Mouse (Mus musculus) right cerebral cortex, postnatal 25 days (tissue): ENCODE results near the gene Asap2.
A peak's percentile ranks its signal among the peaks of the same experiment; 100 is the strongest.

Experiments
- DNase-seq: peaks from one replicate; pipeline ENCODE4 v3.0.0; 2022

Gene Asap2

DNA sequence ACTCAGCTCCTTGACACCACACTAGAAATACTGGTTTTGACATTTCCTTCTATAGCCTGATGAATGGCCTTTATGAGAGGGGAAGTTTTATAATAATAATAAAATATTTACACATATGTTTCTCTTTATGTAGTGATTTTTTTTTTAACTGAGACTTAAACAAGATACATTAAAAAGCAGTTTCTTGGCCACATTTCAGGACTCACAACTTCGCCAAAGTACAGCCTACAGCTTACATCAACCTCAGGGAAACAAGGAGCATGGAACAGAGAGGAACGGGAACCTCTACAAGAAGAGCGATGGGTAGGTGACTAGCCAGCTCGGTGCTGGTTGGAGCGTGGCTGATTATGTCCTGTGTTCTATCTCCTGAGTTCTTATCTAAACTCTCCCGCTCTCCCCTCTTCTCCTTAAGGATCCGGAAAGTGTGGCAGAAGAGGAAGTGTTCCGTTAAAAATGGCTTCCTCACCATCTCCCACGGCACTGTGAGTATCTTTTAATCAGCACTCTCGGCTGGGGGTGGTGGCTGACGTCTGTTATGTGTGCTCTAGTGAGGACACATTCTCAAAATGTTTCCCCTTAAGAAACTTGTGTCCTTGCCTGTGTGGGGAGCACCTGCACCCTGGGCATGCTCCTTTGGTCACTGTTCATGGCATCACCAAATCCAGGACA is 227.7 kb downstream of the Asap2 start:
- no peak for DNase-seq

DNA sequence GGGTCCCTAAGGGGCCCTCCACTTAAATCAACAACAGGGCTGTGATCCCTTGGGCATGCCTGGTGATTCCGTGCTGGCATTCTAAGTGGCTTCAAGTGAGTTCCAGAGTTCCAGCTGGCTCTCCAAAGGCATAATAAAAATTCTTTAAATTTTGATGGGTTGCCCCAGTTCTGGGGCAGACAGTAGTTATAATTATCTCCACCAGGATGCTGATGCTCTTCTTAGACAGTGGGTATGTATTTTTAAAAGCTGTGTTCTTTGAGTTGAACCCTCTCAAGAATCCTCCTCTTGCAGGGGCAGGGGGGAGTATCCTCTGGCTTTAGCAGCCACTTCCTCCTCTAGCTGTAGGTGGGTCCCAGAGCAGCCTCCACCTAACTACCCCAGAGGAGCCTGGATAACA is 230.3 kb downstream of the Asap2 start:
- DNase-seq, result no peak

DNA sequence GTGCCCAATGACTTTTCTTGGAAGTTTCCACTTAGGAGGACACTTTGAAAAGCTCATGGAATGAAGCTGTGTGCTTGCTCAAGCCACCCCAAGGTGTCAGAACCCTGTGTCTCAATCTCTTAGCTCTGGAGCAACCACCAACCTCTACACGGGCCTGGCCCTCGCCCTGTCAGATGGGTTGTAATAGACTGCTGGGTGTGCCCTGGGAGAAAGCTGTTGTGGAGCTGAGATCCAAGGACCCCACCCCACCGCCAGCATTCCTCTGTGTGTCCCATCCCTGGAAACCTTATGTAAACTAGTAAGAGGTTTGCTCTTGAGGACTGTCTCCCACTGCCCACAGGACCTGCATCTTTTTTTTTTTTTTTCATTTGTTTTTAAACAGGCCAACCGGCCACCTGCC is 233.7 kb downstream of the Asap2 start:
- DNase-seq, result no peak

DNA sequence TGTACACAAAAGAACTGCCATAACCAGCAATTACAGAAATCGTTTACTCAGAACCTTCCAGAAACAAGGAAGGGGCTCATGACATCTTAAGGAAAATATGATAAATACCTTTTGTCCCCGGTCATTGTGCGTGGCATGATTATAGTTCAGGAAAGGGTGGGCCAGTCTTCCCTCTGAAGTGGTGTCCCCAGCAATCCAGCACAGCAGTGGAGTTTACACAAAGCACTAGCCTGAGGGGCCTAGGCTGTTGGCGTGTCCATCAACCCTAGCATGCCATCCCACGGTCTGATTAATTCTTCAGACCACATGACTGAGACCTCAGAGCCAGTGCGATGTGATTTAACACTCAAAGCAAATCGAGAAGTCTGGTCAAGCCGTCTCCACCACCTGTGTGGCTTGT is 235.1 kb downstream of the Asap2 start:
- no peak for DNase-seq

DNA sequence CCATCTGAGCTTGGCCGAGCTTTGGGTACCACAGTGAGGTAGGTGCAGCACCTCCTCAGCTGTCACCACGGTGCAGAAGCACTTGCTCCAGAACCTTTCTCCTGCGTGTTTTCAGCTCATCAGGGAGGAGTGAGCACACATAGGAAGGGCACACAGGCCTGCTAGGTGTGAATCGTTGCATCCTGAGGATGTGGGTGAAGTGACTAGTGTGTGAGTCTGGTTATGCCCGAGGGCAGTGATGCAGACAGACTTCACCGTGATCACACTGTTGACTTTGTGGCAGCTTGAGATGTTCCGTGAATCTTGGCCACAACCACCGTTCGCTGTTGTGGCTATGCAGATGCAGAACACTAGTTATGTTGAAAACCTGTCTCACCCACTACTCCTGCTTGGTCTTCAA is 236.1 kb downstream of the Asap2 start:
- DNase-seq, result no peak

DNA sequence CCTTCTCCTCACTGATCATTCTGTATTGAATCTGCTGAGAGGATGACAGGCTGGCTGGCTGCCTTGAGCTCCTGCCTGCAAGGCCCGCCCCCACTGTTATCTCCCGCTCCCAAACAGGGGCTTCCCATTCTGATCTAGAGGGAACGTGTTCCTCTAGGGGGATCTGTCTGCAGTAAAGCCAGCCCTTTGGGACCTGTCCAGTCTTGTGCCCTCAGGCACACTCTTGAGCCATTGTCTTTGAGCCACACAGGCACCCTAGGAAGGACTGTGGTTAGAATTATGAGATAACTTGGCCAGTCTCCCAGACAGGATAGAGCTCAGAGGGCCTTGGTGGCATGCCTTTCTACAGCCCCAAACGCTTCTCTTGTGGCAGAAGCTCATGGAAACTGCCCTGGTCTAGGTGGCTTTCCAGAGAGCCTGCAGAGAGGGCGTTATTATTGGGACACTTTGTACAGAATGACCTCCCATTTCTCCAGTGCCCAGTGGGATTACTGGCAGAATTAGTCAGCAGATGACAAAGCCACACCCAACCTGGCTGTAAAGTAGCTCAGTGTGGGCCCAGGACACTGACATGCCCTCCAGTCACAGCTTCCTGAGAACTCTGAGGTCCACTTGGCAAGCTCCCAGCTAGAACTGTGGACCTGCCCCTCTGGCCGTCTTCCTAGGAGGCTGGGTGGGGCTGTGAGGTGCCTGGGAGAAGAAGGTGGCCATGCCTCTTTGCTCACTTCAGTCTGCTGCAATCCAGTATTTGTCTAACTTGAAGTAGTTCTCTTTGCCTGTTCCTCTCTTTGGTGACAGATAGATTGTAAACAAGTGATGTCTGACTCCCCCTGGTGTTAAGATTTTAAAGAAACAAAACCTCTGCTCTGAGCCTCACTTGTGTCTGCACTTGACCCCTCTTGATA is 237.1 kb downstream of the Asap2 start:
- DNase-seq, result no peak

DNA sequence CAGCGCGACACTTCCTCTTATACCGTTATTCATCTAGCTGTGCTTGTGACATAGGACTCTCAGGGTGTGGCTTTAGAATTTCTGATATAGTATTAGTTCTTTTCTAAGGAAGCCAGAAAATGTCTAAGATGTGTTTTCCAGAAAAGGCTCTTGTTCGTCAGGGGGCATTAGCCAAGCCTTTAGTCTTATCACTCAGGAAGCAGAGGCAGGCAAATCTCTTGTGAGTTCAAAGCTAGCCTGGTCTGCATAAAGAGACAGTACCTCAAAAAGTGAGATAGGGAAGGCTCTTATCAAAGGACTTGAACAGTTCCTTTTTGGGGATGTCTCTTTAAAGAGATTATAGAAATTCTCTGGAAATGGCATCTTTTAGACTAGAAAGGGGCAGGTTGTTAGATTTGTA is 238.4 kb downstream of the Asap2 start:
- DNase-seq, result no peak

DNA sequence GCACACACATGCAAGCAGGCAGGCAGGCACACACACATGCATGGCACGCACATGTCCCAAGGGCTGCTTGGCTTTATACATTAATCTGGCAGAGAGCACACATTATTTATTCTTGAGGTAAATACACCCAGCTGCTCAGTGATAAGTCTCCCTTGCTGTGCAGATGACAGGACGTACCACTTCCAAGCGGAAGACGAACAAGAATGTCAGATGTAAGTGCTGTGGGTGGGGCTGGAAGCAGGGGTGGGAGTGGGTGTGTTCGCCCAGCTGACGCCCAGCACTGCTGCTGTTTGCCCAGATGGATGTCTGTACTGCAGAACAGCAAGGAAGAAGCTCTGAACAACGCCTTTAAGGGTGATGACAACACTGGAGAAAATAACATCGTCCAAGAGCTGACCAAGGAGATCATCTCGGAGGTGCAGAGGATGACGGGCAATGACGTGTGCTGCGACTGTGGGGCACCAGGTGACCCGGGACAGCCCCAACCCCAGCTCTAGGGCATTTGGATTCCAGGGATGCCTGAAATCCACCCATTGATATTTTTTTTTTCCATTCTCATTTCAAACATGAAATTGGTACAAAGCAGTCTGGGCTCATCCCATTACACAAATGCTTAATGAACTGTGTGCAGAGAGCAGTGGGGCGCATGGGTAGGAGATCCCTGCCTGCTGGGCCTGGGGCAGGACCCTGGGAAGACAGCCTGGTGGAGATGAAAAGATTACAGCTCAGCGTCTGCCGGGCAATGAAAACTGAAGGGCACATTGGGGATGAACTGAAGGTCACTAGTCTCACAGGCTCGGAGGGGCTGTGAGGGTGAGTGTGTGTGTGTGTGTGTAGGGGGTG is 239.0 kb downstream of the Asap2 start:
- DNase-seq, result peak; percentile 26

DNA sequence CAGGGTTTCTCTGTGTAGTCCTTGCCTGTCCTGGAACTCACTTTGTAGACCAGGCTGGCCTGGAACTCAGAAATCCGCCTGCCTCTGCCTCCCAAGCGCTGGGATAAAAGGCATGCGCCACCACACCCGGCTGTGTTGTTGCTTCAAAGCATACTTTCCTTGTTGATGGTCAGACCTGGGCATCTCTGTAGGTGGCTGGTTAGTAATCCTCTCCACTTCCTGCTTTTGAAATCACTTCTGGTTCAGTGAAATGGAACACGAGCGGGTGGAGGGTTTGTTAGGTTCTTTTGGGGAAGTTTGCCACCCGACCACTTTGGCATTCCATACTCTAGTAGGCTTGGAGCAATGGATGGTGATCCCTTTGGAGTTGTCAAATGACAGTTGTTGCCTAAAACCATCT is 243.5 kb downstream of the Asap2 start:
- DNase-seq, result no peak

DNA sequence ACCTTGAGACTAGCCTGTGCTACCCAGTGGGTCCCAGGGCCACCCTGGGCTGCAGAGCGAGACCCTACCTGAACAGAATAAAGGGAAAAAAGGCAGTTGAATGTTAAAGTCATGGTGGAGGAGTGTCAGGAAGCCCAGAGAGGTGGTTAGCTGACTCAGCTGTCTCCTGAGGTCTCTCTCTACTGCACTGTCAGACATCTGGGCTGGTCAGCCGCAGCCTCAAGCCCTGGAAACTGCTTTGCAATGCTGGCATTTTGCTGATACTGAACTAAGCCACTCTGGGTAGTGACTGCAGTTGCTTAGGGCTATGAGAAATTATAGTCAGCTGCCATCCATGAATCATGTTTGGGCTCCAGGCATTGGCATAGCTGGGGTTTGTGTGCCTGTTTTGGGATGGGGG is 244.3 kb downstream of the Asap2 start:
- DNase-seq, result no peak

DNA sequence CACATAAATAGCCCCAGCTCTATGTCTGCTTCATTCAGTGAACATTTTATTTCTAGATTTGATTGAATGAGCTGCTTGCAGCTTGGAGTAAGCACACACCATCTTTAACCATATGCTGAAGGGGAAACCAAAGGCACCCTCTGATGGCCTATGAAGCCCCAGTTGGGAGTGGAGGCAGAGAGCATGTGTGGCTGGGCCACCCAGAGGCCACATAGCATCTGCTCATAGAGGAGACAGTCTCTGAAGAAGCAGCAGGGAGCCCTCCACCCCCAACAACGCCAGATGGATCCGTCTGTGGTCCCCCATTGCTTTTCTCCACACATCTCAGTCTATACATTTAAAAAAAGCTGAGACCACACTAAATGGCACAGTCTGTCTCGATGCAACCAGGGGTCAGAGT is 251.7 kb downstream of the Asap2 start:
- no peak for DNase-seq

DNA sequence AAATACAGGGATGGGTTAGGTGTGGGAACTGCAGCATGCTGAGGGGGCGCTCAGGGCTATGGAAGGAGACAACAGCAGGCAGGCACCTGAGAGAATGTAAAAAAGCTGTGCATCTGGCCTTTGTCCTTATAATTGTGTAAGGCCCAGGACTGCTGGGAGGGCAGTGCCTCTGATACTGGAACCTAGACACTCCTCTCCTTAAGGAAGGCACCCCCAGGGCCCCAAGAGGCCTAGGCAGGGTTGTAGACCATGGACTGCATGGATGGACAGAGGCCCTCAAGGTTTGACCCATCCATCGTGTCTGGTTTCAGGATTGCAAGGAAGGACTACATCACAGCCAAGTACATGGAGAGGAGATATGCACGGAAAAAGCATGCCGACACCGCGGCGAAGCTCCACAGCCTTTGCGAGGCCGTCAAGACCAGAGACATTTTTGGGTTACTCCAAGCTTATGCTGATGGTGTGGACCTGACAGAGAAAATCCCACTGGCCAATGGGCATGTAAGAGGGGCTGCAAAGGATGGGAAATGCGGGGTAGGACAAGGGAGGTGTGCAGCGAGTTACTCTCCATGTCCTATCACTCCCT is 254.2 kb downstream of the Asap2 start:
- DNase-seq, result no peak

DNA sequence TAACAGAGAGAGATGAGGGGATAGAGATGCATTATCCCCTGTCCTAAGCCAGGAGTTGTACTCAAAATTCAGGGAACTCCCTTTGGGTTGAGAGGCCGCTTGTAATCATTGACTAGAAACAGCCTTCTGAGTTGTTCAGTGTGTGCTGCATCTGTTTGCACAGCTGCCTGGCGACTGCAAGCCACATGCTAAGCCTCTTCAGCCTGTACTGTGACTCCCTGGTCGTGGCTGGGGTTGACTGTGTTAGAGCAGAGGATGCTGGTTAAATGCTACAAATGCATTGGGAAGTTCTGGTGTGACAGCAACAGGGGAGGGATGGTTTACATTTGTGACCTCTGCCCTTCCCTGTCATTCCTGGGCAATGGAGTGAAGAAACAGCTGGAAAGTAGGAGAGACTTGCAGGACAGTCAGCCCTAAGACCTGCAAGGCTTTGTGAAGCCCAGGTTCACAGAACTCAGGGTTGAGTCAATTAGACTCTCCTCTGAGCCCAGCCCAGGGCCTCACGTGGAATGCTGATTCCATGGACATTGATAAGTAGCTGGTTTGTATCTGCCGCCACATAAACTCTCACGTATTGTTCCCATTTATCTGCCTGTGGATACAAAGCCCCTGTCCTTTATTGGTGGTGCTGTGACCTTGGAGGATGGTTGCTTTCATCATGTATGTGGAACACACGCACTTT is 257.6 kb downstream of the Asap2 start:
- DNase-seq, result no peak

DNA sequence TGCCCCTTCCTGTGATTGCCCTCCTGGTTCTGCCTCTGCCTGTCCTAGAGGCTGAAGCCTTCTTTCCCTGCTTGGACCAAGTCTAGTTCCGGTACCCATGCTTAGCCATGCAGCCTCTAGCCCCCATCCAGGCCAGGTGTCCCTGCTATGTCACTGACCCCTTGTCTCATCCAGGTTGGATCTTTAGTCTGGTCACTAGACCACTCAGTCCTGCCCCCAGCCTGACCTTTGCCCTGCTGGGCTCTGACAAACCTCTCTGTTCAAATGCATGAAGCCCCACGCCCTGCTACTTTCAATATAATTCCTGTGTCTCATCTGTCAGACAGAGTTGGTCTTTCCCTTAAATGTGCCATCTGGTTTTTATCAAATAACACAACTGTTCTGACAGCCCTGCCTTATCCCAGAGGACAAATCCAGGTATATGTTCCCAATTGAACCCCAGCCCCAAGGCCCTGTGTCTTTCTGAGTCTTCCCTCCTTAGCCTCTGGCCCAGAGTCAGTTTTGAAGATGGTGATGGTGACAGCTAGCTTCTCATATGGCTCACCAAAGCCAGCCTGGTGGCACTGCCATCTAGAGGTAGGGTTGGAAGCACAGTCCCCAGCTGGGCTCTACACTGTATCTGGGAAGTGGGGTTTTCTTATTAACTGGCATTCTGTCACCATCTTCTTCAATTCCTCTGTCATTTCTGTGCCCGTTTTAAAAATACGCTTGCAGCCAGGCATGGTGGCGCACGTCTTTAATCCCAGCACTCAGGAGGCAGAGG is 270.4 kb downstream of the Asap2 start:
- DNase-seq, result no peak

DNA sequence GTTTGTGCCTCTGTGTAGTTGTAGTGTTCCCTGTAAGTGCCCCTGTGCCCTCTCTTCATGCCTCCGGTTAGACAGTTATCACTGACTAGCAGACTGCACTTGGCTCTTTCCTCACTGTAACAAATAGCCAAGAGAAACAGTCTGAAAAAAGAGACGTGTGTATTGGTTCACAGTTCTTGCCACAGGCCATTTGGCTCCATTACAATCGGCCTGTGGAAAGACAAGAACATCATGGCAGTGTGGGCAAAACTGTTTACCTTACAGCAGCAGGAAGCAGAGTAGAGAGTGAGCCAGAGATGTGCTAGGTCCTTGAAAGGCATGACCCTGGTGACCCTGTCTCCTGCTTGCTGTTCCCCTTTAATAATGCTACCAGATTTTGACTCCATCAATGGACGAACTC is 271.3 kb downstream of the Asap2 start:
- no peak for DNase-seq

DNA sequence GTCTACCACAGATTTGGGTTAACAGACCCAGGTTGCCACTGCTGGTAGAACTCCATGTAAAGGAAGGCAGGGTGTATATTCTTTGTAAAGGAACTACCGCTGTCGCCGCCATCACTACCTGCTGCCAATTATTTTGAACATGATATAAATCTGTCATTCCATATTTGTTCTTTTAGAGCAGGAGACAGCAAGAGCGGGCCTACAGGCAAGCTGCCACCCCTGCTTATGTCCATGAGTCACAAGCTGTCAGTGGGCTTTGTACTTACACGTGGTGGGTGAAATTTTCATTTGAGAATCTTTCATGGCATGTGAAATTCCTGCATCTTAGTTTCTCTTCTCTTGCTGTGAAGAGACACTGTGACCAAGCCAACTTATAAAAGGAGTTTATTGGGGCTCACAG is 273.0 kb downstream of the Asap2 start:
- DNase-seq, result no peak

DNA sequence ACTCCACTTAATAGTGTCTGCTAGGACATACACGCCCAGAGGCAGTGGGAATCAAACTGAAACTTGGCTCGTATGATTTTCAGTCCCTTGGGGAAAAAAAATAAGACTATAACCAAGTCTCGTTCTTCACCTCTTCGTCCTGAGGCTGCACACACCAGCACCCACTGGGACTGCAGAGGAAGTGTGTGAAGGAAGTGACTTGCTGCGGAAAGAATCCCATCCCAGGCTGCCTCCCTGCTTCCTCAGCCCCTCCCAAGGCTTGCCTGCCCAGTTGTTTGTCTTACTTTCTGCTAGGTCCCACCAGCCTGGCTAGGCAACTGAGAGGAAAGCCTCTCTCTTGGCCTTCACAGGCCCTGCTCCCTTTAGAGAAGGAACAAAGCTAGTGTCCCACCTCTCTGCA is 274.0 kb downstream of the Asap2 start:
- DNase-seq, result no peak

DNA sequence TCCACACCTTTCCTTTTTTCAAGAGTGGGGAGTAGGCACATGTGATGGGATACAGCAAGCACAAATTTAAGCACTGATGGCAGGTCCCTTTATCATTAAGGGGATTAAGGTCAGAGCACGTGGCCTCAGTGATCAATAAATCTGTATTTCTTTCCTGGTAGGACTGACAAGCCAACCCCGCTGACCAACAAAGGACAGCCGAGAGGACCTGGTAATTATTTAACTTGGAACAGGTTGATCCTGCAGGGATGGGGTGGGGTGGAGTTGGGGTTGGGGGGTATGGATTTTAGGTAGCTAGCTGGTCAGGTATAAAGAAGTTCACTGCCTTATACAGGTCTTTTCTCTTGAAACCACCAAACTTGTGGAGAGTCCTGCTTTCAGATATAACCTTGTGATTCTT is 274.7 kb downstream of the Asap2 start:
- no peak for DNase-seq

DNA sequence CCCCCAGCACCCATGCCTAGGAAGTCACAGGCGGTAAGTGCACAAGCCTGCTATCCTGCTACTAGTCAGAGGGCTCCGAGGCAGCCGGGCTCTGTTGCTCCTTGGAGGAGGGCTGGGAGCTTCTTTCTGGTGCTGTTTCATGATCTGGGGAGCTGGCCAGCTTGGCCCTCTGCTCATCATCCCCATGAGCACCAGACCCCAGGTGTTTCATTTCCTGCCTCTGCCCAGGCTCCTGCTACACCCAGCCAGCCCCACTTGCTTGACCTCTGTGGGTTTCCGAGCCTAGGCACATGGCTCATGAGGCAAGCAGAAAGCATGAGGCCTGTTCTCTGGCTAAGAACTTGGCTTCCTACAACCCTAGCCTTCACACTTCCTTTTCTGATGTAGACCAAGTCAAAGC is 275.2 kb downstream of the Asap2 start:
- DNase-seq, result no peak

DNA sequence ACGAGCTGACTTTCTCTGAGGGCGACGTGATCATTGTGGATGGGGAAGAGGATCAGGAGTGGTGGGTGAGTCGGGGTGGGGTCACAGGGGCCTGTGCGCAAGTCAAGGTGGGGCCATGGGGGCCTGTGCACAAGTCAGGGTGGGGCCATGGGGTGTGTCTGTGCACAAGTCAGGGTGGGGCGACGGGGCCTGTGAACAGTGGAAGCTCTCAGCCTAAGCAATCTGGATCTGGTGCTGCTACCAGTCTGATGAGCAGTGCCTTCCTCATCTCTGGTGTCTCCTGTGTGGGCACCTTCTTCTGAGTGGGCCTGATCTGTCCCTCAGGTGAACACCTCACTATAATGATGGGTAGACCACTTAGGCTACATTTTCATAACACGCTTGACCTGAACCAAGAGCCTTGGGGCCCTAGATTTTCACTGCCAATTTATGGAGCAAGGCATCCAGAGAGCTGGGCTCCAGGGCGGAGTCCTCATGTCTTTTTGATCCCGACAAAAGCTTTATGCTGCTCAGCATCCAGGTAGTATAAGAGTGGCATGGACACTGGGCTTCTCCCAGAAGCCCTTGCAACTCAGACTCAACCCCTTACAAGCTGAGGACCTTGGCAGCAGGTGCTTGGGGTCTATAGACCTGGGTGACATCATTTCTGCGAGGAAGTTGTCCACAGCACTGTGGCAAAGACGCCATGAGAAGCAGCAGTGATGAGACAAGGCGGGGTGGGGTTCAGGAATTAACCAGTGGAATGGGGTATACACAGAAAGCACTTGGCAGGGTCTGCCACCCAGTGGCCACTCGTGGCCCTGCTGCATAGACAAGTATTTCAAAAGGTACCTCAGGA is 275.9 kb downstream of the Asap2 start:
- peak; percentile 75 for DNase-seq

DNA sequence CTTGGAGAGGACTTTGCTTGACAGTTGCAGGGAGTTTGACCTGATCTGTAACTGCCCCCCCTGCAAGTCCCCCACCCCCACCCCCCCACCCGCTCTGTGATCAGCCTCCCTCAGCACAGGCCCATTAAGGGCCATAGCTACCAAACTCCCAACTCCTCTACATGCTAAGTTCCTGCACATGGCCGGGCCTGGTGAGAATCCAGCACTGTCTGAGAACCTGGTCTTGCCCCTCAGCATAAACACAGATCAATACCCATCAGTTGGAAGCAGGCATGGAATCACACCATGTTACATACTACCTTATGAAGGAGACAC is 276.5 kb downstream of the Asap2 start:
- no peak for DNase-seq
